Mouse (Mus musculus): ENCODE results near the gene Map4k2. TPM values are rescaled to one million over a fixed set of nuclear protein-coding genes. Genes with fewer than 3 reads are reported as not detected.

Map4k2 gene
- polyA plus RNA-seq, 1 experiment from 2014 or later = 12.9 TPM

- H3K9ac ChIP-seq (ENCODE audit: low read depth, low read length) = peak within 1 kb of the TSS; percentile 100
- peak within 1 kb of the TSS; percentile 99 for H3K27ac ChIP-seq (ENCODE audit: low read depth, low read length)
- peaks cover 28% of the 10 kb centered on the region for H3K36me3 ChIP-seq (ENCODE audit: control insufficient read depth, insufficient read depth, low read length)
- H3K27me3 ChIP-seq (replicated peaks; ENCODE audit: control insufficient read depth, insufficient read depth, low read length) = no peaks in the 10 kb centered on the region
- H3K4me2 ChIP-seq = peak within 1 kb of the TSS; percentile 96
- DNase-seq (ENCODE audit: low spot score) (peak; percentile 99), ATAC-seq (replicated peaks; ENCODE audit: low FRiP score) (peak; percentile 94)
- H3K4me1 ChIP-seq (replicated peaks; ENCODE audit: control insufficient read depth, insufficient read depth, low read length) = peaks cover 16% of the 10 kb centered on the region
- H3K4me3 ChIP-seq (ENCODE audit: low read depth, low read length) = peak within 1 kb of the TSS; percentile 98
- no peaks in the 10 kb centered on the region for H3K9me3 ChIP-seq (ENCODE audit: control insufficient read depth, low read length)
- under 1% methylated on average over 84 of the region's 85 CpGs for WGBS
Measured at GRCm38 (mm10) chr19:6363411-6364240, 22.7 kb downstream of the Map4k2 start, which contains the start of gene Sf1. Gene Sf1 (plus strand): TSS chr19:6363690.

- peak overlapping the region; percentile 100 for H3K9ac ChIP-seq (ENCODE audit: low read depth, low read length)
- peaks cover 16% of the 10 kb centered on the region for H3K4me1 ChIP-seq (replicated peaks; ENCODE audit: control insufficient read depth, insufficient read depth, low read length)
- peak overlapping the region; percentile 99 for H3K27ac ChIP-seq (ENCODE audit: low read depth, low read length)
- ATAC-seq (replicated peaks; ENCODE audit: low FRiP score) = no peak
- 1% methylated on average over 54 of the region's 55 CpGs for WGBS
- H3K27me3 ChIP-seq (replicated peaks; ENCODE audit: control insufficient read depth, insufficient read depth, low read length) = no peaks in the 10 kb centered on the region
- DNase-seq (ENCODE audit: low spot score) = peak; percentile 84
- peak overlapping the region; percentile 98 for H3K4me3 ChIP-seq (ENCODE audit: low read depth, low read length)
- H3K4me2 ChIP-seq = peak overlapping the region; percentile 96
- H3K9me3 ChIP-seq (ENCODE audit: control insufficient read depth, low read length) = no peaks in the 10 kb centered on the region
- H3K36me3 ChIP-seq (ENCODE audit: control insufficient read depth, insufficient read depth, low read length) = peaks cover 32% of the 10 kb centered on the region
Measured at GRCm38 (mm10) chr19:6364317-6364725, 23.4 kb downstream of the Map4k2 start.

- Histone ChIP-seq H3K27ac (ENCODE audit: low read depth, low read length) (peak overlapping the region; percentile 99), H3K27me3 (replicated peaks; ENCODE audit: control insufficient read depth, insufficient read depth, low read length) (no peaks in the 10 kb centered on the region), H3K4me3 (ENCODE audit: low read depth, low read length) (peak overlapping the region; percentile 98), H3K9me3 (ENCODE audit: control insufficient read depth, low read length) (no peaks in the 10 kb centered on the region), H3K9ac (ENCODE audit: low read depth, low read length) (peak overlapping the region; percentile 100), H3K4me1 (replicated peaks; ENCODE audit: control insufficient read depth, insufficient read depth, low read length) (peaks cover 16% of the 10 kb centered on the region), H3K36me3 (ENCODE audit: control insufficient read depth, insufficient read depth, low read length) (peaks cover 37% of the 10 kb centered on the region), H3K4me2 (peak overlapping the region; percentile 96)
- ATAC-seq (replicated peaks; ENCODE audit: low FRiP score) (no peak), DNase-seq (ENCODE audit: low spot score) (no peak)
- whole genome bisulfite sequencing = 1% methylated on average over 2 of the region's 2 CpGs
Measured at GRCm38 (mm10) chr19:6364842-6365241, 23.9 kb downstream of the Map4k2 start.

- H3K4me1 ChIP-seq (replicated peaks; ENCODE audit: control insufficient read depth, insufficient read depth, low read length) = peaks cover 8% of the 10 kb centered on the region
- no peak overlapping the region for H3K27ac ChIP-seq (ENCODE audit: low read depth, low read length)
- no peak overlapping the region for H3K4me3 ChIP-seq (ENCODE audit: low read depth, low read length)
- H3K27me3 ChIP-seq (replicated peaks; ENCODE audit: control insufficient read depth, insufficient read depth, low read length) = no peaks in the 10 kb centered on the region
- H3K9ac ChIP-seq (ENCODE audit: low read depth, low read length) = no peak overlapping the region
- DNase-seq (ENCODE audit: low spot score) (no peak), ATAC-seq (replicated peaks; ENCODE audit: low FRiP score) (no peak)
- H3K36me3 ChIP-seq (ENCODE audit: control insufficient read depth, insufficient read depth, low read length) = peaks cover 80% of the 10 kb centered on the region
- 90% methylated on average over 2 of the region's 2 CpGs for WGBS
- H3K9me3 ChIP-seq (ENCODE audit: control insufficient read depth, low read length) = no peaks in the 10 kb centered on the region
- H3K4me2 ChIP-seq = no peak overlapping the region
Measured at GRCm38 (mm10) chr19:6370175-6370574, 29.2 kb downstream of the Map4k2 start.

DNA sequence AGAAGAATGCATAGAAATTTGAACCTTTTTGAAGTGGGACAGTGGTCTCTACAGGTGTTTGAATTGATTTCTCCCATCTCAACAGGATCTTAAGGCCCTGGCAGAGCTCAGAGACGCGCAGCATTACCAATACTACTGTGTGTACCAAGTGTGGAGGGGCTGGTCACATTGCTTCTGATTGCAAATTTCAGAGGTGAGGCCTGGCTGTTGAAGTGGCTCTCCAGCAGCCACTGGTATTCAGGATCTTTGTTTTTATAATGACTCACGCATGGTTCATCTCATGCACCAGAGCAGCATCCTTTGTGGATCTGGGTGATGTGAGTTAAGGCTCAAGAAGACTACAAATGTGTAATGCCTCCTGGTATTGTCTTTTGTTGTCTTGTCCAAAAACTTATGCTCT, 31.5 kb downstream of the Map4k2 start:
- H3K4me3 ChIP-seq (ENCODE audit: low read depth, low read length) = no peak overlapping the region
- H3K4me2 ChIP-seq = no peak overlapping the region
- H3K27me3 ChIP-seq (replicated peaks; ENCODE audit: control insufficient read depth, insufficient read depth, low read length) = no peaks in the 10 kb centered on the region
- ATAC-seq (replicated peaks; ENCODE audit: low FRiP score) (no peak), DNase-seq (ENCODE audit: low spot score) (no peak)
- H3K4me1 ChIP-seq (replicated peaks; ENCODE audit: control insufficient read depth, insufficient read depth, low read length) = no peaks in the 10 kb centered on the region; the same call in 1 of the 2 replicates
- no peaks in the 10 kb centered on the region for H3K9me3 ChIP-seq (ENCODE audit: control insufficient read depth, low read length)
- 97% methylated on average over 3 of the region's 3 CpGs for WGBS
- H3K27ac ChIP-seq (ENCODE audit: low read depth, low read length) = no peak overlapping the region
- peaks cover 87% of the 10 kb centered on the region for H3K36me3 ChIP-seq (ENCODE audit: control insufficient read depth, insufficient read depth, low read length)
- no peak overlapping the region for H3K9ac ChIP-seq (ENCODE audit: low read depth, low read length)

DNA sequence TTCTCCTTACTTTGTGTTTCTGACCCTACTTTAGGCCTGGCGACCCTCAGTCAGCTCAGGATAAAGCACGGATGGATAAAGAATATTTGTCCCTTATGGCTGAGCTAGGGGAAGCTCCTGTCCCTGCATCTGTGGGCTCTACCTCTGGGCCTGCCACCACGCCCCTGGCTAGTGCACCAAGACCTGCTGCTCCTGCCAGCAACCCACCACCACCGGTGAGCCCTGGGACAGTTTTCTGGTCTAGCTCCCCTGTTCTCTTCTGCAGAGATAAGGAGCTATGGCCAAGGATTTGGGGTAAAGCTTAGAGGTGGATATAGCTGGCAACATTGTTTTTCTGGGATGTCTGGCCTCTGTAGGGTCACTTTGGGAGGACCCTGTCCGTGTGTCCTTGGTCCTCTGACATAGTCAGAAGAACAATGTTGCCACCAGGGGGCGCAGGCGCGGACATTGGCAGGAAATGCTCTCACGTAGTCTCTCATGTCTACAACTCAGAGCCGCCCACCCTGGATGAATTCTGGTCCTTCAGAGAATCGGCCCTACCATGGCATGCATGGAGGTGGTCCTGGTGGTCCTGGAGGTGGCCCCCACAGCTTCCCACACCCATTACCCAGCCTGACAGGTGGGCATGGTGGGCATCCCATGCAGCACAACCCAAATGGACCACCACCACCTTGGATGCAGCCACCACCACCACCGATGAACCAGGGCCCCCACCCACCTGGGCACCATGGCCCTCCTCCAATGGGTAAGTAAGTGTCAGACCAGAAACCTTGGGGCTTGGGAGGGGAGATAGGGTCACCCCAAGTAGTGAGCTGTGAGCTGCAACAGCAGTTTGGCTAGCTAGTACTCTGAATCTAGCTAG, 32.8 kb downstream of the Map4k2 start:
- Histone ChIP-seq H3K4me1 (replicated peaks; ENCODE audit: control insufficient read depth, insufficient read depth, low read length) (no peaks in the 10 kb centered on the region; the same call in 1 of the 2 replicates), H3K36me3 (ENCODE audit: control insufficient read depth, insufficient read depth, low read length) (peaks cover 89% of the 10 kb centered on the region), H3K27ac (ENCODE audit: low read depth, low read length) (no peak overlapping the region; the same call in 1 of the 2 replicates), H3K4me2 (no peak overlapping the region), H3K27me3 (replicated peaks; ENCODE audit: control insufficient read depth, insufficient read depth, low read length) (no peaks in the 10 kb centered on the region), H3K9me3 (ENCODE audit: control insufficient read depth, low read length) (no peaks in the 10 kb centered on the region), H3K9ac (ENCODE audit: low read depth, low read length) (no peak overlapping the region), H3K4me3 (ENCODE audit: low read depth, low read length) (no peak overlapping the region)
- DNase-seq (ENCODE audit: low spot score) = peak; percentile 75
- 64% methylated on average over 12 of the region's 12 CpGs for WGBS
- ATAC-seq (replicated peaks; ENCODE audit: low FRiP score) = peak; percentile 45

DNA sequence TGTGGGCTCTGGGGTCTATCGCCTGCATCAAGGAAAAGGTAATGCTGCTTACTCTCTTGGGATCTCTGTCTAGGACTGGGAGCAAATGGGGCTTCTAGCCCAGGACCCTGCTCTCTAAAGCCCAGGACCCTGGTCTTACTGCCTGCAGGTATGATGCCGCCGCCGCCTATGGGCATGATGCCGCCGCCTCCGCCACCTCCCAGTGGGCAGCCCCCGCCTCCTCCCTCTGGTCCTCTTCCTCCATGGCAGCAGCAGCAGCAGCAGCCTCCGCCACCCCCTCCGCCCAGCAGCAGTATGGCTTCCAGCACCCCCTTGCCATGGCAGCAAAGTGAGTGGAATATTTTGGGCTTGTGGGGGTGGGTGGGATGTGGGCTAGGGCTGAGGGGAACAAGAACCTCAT, 33.6 kb downstream of the Map4k2 start:
- ATAC-seq (replicated peaks; ENCODE audit: low FRiP score) = no peak

DNA sequence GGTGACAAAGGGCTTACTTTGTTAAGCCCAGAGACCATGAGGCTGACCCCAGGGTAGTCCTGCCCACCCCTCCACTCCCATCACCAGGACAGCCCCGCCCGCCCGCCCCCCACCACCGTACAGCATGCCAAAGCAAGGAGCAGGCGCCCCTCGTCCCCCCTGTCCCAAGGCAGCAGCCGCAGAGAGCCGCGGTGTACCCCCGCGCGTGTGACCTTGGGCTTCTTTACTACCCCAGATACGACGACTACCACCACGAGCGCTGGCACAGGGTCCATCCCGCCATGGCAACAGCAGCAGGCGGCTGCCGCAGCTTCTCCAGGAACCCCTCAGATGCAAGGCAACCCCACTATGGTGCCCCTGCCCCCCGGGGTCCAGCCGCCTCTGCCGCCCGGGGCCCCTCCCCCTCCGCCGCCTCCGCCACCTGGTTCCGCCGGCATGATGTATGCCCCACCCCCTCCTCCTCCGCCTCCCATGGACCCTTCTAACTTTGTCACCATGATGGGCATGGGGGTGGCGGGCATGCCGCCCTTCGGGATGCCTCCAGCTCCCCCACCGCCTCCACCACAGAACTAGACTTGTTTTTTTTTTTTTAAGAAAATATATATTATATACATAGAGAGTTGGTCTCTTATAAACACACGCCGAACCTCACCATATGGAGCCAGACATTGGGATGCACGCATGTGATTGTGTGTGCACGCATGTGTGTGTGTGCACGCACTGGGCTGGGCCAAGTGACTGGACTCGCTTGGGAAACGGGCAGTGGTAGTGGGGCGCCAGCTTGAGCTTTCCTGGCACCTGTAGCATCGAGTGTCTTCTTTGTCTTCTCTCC, 34.7 kb downstream of the Map4k2 start:
- ATAC-seq (replicated peaks; ENCODE audit: low FRiP score) = no peak

More for the DNA sequence above, 33.6 kb downstream of the Map4k2 start:
- no peaks in the 10 kb centered on the region for H3K27me3 ChIP-seq (replicated peaks; ENCODE audit: control insufficient read depth, insufficient read depth, low read length)
- no peak overlapping the region for H3K9ac ChIP-seq (ENCODE audit: low read depth, low read length)
- H3K27ac ChIP-seq (ENCODE audit: low read depth, low read length) = no peak overlapping the region
- no peak overlapping the region for H3K4me3 ChIP-seq (ENCODE audit: low read depth, low read length)
- no peak overlapping the region for H3K4me2 ChIP-seq
- H3K9me3 ChIP-seq (ENCODE audit: control insufficient read depth, low read length) = no peaks in the 10 kb centered on the region
- DNase-seq (ENCODE audit: low spot score) = no peak
- peaks cover 83% of the 10 kb centered on the region for H3K36me3 ChIP-seq (ENCODE audit: control insufficient read depth, insufficient read depth, low read length)
- no peaks in the 10 kb centered on the region; the same call in 1 of the 2 replicates for H3K4me1 ChIP-seq (replicated peaks; ENCODE audit: control insufficient read depth, insufficient read depth, low read length)
- WGBS = 96% methylated on average over 10 of the region's 10 CpGs

More for the DNA sequence above, 34.7 kb downstream of the Map4k2 start:
- 94% methylated on average over 41 of the region's 42 CpGs for WGBS
- no peak overlapping the region for H3K9ac ChIP-seq (ENCODE audit: low read depth, low read length)
- no peak overlapping the region for H3K27ac ChIP-seq (ENCODE audit: low read depth, low read length)
- no peaks in the 10 kb centered on the region; the same call in 1 of the 2 replicates for H3K4me1 ChIP-seq (replicated peaks; ENCODE audit: control insufficient read depth, insufficient read depth, low read length)
- H3K9me3 ChIP-seq (ENCODE audit: control insufficient read depth, low read length) = no peaks in the 10 kb centered on the region
- no peak for DNase-seq (ENCODE audit: low spot score)
- no peak overlapping the region for H3K4me2 ChIP-seq
- H3K27me3 ChIP-seq (replicated peaks; ENCODE audit: control insufficient read depth, insufficient read depth, low read length) = no peaks in the 10 kb centered on the region
- H3K36me3 ChIP-seq (ENCODE audit: control insufficient read depth, insufficient read depth, low read length) = peaks cover 76% of the 10 kb centered on the region
- H3K4me3 ChIP-seq (ENCODE audit: low read depth, low read length) = no peak overlapping the region

Data from liver, embryonic 11.5 days (tissue).